Mouse (Mus musculus) liver (tissue): ENCODE data around the gene Nr1d1.

ENCODE experiments used
- DNase-seq: peaks from one replicate; pipeline ENCODE4 v3.0.0-alpha.2; 2020; ENCODE audit warnings: mixed read lengths

The Nr1d1 gene

DNA sequence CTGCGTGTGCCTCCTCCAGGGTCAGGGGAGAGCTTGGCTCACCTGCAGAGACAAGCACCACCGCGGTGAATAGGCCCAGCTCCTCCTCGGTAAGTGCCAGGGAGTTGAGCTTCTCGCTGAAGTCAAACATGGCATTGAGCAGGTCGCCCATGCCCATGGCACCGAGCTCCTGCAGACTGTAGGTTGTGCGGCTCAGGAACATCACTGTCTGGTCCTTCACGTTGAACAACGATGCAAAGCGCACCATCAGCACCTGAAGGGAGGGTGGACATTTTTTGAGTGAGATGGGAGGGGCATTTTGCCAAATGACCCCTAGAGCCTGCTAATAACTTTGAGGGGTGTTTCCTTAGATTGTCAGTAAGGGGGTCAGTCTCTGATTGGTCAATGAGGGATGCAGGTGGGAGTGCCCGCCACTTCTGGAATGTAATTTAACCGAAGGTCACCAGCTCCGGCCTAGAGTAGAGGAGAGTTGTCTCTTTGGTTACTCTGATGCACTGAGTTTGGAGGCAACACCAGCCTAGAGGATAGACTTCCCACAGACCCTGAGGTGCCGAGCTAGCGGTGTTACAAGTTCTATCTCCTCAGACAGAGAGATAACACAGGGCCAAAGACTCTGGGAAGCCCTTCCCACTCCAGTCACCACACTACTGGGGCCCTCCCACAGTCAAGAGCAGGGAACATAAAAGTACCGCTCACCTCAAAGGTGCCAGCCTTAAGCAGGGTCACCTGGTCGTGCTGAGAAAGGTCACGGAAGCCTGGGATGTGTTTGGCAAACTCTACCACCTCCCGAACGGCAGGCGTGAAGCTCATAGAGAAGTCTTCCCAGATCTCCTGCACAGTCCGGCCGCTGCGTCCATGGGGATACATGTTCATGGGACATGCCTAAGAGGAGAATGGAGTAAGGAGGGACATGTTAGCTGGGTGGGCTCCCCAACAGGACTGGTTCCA is 5.9 kb downstream of the Nr1d1 start:
- DNase-seq: no peak

DNA sequence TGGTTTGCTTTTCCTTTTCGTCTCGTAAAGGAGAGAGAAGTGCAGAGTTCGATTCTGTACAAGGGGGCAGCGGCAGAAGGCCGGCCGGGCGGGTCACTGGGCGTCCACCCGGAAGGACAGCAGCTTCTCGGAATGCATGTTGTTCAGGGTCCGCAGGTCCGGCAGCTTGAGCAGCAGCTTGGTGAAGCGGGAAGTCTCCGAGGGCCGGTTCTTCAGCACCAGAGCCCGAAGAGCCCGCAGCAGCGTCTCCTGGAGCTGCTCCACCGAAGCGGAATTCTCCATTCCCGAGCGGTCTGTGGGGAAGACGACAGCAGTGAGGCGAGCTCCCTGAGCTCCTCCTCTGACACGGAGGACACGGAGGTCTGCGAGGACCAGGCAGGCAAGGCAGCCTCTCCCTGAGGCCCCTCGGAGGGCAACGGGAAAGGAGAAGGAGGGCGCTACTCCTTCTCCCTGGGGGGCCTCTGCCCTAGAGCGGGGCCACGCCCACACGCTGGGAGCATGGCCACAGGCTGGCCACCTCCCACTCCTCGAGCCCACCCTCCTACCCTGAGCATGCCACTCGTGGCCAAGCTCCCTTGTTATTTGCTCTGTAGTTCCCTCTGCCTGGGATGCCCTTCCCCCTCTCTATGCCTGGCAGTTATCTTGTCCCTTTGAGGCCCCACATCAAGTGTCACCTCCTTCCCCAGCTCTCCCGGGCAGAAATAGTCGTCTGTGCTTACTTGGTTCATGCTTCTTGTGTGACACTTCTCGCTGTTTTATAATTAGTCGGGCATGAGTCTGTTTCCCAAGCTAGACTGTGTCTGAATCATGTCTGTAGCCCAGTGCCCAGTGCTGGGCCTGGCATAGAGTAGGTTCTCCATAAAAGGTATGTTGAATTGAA is 6.8 kb downstream of the Nr1d1 start:
- DNase-seq: peak; percentile 79

DNA sequence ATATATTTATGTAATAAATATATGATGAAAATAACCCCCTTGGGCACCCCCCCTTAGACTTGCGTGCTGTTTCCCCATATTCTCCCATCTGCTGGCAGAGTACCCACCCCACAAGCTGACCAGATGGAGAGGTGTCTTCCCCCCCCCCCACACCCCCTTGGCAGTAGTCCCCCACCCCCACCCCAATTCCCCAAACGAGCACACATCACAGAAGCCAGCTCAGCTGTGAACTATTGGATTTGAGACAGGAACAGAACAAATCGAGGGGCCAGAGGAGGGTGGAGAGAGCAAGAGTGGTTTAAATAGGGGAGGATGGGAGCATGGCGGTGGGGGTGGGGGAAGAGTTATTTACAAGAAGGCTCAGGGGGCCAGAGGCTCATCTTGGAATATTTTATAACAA is 7.4 kb downstream of the Nr1d1 start:
- no peak for DNase-seq

DNA sequence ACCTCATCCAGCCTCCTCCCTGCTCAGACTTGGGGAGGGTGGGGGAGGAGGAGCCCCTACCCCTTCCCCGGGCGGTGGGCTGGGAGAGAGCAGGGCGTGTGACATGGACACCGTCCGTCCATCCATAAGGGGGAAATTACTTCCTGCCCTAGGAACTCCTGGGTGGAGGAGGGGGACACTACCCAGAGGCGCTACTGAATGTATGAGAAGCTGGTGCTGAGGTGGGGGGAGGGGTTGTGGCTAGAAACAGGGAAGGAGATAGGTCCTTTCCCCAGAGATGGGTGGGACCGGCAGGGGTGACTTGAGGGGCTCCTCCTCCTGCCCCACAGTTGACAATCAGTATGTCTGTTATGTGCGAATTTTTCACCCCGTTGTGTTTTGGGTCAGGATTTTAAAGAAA is 7.9 kb downstream of the Nr1d1 start:
- DNase-seq: peak; percentile 86

DNA sequence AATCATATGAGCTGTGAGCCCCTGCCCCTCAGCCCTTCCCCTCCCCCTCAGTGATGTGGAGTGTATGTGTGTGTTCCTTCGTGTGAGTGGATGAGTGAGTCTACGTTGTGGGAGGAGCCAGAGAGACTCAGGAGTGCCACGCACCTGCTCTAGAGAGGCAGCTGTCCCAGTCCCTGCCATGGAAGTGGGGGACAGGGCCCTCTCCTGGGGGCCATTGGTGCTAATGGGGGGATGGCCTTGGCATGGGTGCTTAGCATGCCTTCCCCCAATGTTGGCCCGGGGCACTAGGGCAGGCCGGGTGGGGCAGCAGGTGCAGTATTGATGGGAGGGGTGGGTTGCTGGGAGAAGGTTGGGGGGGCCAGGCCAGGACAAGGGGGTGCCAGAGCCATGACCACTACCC is 8.3 kb downstream of the Nr1d1 start:
- DNase-seq: no peak

DNA sequence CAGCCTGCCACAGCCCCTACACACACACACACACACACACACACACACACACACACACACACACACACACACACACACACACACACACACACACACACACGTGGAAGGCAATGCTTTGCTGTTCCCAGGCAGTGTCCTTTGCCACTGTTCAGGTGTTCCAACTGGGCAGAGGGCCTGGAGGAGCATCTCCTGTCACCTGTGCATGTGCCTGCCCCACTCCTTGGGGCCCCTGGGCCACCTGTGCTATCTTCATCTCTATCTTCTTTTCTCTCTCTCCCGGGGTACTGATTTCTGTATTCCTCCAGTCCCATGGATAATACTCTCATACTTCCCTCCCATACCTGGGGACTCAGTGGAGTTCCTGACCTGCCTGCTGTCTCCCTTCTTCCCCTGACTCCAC is 8.8 kb downstream of the Nr1d1 start:
- DNase-seq: no peak

DNA sequence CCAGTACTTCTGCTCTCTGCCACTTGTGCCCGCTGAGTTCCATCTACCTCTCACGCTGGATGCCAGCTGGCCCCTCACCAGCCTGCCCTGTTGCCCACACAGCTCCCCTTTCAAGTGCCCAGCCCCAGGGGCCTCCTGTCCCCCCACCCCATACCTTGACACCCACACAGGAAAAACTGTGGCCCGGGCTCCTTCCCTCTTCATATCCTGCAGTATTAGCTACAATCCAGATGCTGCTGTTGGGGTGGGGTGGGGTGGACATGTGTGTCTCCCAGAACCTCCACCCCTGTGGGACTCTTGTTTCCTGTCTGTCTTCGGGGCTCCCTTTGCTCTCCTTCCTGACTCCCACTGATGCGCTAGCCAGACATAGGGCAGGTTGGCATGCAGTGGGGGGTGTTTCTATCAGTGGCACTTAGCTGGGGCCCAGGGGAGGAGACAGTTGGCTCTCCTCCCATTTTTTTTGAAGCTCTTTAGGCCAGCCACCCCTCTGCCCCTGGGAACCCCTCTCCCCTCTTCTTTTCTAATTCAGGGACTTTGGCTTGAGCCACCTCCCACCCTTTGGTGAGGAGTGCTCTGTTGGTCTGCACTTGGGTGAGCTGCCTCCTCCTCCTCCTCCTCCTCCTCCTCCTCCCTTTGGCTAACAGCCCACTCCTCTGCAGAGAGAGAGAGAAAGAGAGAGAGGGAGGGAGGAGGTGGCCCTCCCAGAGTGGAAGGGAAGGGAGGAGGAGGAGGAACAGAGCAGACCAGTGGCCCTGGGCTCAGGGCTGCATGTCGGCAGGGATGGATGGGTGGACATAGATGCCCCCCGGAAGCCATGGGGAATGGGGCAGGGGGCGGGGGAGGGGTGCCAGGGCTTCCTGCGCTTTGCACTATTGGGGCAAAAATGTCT is 9.5 kb downstream of the Nr1d1 start:
- DNase-seq: no peak

DNA sequence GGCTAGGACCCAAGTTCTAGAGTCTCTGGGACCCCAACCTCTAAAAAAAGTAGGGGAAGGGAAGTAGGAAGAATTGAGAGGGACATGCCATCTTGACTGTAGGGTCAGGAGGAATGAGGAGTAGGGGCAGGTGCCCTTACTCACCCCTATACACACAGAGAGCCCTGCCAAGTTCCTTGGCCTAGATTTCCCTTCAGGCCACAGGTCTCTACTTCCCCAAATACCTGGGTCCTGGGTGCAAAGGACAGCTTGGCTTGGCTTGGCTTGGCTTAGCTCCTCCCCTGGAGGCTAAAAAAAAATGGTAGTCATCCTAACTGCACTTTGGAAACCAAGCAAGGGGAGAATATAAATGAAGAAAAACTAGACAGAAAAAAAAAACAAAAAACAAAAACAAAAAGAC is 10.4 kb downstream of the Nr1d1 start:
- no peak for DNase-seq

DNA sequence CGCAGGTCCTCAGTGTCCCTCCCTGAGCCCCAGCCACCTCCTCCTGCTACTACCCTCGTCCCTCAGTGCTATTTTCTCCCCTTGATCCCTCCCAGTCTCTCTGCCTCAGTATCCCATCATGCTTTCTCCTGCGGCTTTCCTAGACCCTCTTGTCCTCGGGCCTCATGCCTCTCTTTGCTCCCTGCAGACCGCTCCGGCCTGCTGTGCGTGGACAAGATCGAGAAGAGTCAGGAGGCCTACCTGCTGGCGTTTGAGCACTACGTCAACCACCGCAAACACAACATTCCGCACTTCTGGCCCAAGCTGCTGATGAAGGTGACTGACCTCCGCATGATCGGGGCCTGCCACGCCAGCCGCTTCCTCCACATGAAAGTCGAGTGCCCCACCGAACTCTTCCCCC is 11.0 kb downstream of the Nr1d1 start:
- no peak for DNase-seq

DNA sequence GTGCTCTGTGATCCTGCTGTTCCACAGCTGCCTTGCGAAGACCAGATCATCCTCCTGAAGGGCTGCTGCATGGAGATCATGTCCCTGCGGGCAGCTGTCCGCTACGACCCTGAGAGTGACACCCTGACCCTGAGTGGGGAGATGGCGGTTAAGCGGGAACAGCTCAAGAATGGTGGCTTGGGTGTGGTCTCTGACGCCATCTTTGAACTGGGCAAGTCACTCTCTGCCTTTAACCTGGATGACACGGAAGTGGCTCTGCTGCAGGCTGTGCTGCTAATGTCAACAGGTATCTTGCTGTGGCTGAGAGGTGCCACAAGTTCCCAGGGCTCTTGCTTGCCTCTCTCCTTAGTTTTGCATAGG is 11.7 kb downstream of the Nr1d1 start:
- DNase-seq: no peak

DNA sequence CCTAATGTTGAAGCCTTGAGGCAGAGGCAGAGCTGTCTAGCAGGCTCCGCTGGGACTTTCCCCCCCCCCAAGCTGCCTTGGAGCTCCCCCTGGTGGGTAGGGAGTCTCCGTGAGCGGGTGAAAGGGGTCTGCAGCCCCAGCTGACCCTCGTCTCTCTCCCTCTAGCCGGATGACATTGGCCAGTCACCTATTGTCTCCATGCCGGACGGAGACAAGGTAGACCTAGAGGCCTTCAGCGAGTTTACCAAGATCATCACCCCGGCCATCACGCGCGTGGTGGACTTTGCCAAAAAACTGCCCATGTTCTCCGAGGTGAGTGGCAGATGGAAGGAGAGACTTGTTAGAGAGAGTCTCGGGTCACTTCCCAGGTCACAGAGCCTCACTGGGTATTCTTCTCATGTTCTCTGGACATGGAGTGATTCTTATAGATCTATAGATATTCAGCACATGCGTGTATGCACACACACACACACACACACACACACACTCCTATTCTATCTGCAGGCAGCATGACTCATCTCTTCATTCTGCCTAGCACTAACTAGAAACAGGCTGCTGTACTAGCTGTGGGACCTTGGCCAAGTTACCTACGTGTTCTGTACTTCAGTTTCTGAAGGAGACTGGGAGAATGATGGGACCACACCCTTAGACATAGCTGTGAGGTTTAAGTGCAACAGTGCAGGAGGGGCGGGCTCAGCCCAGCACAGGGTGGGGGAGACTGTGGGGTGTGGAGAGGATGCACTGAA is 12.2 kb downstream of the Nr1d1 start:
- no peak for DNase-seq

DNA sequence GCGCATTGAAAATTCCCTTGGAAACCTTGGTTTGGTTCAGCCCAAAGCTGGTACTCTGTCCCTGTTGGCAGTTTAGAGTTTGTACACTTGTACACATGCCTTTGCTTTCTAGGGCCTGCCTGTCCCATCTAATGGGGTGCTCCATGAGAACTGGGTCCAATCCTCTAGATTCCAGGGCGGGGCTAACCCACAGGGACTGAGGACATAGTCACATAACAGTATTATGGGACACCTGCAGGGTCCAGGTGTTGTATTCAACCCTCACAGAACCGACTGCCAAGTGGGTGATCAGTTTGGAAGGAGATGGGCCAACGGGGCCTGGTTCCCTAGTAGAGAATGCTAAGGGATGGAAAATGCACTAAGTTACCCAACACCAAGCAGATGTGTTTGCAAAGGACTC is 13.2 kb downstream of the Nr1d1 start:
- no peak for DNase-seq

DNA sequence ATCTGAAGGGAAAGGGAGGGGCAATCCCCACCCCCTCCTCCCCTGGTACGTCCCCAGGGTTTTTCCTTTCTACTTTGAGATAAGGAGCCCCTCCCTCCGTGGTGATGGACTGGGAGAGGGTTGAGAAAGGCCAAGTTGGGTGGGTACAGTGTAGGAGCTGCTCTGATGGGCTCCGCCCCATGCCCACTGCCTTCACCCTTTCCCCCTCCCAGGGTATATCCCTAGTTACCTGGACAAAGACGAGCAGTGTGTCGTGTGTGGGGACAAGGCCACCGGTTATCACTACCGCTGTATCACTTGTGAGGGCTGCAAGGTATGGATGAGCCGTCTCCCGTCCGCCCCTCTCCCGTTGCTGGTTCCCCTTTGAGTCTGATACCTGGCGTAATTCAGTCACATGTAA is 18.4 kb downstream of the Nr1d1 start:
- DNase-seq: peak; percentile 67

DNA sequence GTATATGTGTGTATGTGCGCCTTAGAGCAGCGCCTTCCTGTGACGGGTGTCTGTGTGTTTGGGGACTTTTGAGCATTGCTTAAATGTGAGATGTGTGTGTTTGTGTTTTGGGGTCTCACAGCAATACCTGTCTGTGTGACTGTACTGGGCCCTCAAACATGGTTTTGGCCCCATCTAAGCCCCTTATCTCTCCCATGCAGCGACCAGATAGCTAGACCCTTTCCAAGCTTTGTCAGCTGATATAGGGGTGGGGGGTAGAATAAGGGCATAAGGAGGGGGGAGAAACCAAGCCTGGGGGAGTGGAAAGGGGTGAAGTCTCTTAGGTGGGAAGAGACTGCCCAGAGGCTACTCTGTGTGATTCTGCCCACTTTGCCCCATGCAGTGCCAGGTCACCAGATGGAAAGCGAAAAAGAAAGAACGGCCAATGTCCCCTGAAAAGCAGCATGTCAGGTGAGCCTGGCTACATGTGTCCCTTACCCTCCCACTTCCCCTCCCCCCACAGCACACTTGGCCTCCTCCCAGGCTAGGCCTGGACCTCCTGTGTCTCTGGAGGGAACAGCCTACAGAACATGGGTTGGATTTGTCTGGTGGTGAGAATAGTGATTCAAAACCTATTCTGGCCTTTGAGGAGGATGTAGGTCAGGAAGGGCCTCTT is 19.3 kb downstream of the Nr1d1 start:
- peak; percentile 55 for DNase-seq

DNA sequence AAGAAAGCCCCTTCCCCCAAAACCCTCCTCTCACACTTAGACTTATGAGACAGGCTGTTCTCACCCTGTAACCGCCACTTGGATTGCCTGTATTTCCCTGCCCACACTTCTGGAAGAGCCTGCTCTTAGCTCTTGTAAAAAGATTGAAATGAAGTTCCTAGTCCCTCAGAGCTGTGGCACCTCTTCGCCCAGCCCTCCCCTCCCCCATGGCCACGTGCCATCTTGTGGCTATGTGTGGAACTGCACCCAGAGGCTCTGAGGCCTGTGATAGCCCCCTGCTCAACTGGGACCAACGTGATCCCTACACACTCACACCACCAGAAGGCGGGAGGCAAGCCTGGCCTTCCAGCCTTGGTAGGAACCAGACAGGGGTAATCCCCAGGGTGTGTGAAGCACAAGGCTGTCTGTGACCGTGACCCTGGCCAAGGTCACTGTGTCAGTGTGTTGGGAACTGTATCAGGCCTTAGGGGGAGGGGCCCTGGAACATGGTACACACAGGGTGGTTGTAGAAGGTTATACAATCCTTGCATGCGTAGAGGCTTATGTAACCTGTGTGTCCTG is 20.4 kb downstream of the Nr1d1 start:
- peak; percentile 84 for DNase-seq

DNA sequence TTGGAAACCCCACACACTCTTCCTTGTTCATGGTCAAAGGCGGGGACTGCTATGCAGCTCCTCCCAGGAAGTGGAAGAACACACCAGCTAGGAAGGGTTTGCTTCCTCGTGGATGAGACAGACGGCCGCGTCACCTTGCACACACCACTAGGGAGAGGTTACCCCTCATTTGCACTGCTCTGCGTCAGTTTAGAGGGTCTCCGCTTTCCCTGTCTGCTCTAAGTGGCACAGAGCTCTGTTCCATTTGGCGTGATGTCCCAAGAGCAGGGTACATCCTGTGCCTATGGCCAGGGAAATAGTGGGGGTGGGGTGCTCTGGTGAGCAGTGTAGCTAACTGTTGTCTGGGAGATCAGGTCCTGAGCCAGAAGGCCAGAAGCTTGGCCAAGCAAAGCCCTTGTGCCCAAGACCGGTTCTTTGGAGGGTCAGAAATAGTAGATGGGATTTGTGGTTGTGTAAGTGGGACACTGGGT is 20.9 kb downstream of the Nr1d1 start:
- no peak for DNase-seq

DNA sequence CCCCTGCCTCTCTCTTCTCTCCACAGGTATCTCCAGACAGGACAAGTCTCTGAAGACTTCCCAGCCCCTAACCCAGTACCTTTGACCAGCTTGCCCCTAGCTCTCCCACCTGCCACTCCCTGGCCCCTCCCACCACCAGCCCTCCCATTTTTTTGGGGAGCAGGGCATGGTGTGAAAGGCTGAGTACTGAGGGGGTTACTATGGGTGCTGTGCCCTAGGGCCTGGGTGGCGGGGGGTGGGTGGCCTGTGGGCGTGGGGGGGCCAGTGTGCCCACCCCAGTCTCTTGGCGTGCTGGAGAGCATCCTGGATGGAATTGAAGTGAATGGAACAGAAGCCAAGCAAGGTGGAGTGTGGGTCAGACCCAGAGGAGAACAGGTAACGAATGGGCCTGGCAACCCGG is 21.9 kb downstream of the Nr1d1 start:
- DNase-seq: no peak

DNA sequence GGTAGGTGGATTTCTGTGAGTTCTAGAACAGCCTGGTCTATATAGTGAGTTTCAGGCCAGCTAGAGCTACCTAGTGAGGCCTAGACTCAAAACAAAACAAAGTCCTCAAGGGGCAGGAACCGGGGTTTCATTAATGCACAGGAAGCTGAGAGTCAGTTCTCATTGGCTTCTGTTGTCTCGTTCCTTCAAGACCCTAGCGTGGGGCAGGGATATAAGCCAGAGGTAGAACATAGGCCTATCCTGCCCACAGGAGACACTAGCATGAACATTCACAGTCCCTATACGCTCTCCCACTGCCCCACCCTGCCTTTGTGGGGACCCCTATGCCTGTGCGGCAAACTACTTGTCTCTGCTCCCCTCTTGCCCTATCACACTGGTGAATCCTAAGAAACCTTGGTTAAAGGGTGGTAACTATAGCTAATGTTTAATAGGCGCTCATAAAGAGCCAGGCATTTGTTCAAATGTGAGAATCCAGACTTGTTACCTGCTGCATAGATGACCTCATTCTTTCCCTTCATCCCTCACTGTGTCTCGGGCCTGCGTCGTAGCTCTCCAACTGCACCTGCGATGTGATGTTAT is 22.5 kb downstream of the Nr1d1 start:
- DNase-seq: no peak

DNA sequence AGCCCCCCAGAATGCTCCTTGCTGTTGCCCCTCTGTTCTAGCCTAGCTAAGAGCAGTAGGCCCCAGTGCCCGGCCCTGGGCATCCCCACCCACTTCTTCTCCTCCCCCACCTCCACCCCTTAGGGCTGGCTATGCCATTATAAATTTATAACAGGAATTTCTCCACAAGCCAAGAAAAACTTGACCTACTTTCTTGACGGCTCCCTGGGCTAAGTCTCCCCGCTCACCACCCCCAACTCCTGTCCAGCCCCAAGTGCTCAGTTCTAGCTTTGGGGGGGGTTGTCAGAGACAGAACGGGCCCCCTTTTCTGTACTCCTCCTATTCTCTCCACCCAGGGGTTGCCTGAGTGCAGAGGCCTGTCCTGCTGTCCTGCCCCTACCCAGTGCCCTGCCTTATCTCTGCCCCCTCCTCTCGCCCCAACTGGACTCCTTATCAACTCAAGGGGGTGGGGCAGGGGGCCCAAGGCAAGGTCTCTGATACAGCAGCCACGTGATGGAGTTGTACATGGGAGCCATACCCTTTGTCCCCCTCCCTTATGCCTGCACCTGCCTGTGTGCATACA is 23.8 kb downstream of the Nr1d1 start:
- peak; percentile 90 for DNase-seq
